Mouse (Mus musculus) heart, adult 2 months (tissue): ENCODE data around the gene Ube2j1.

Experiments used
- CTCF ChIP-seq: fragments of 200-600 bp; IDR thresholded peaks from 2 replicates; pipeline ENCODE4 v1.8.1; 2022; ENCODE audit warnings: antibody characterized with exemption, mild to moderate bottlenecking, moderate library complexity
- EP300 ChIP-seq: fragments of 200-500 bp; IDR thresholded peaks from 2 replicates; pipeline ENCODE4 v1.6.1; 2011; ENCODE audit warnings: low read depth, low read length, control low read depth; ENCODE audit not compliant: insufficient read depth
- POLR2A ChIP-seq: fragments of 200-500 bp; IDR thresholded peaks from 2 replicates; pipeline ENCODE4 v1.6.1; 2011; ENCODE audit warnings: mild to moderate bottlenecking, low read depth, low read length, control low read depth; ENCODE audit not compliant: insufficient read depth

GRCm38 (mm10) chr4:33052650-33053049 is 21.4 kb downstream of the Ube2j1 start:
- no peak for TF ChIP-seq EP300
- no peak for TF ChIP-seq CTCF
- no peak for TF ChIP-seq POLR2A
